Mouse (Mus musculus): Measurements from ENCODE around the gene Prkd1. TPM values are rescaled to one million over a fixed set of nuclear protein-coding genes. Genes with fewer than 3 reads are reported as not detected.

Prkd1 gene
- total RNA-seq, 1 experiment: 3.0 TPM

- Histone ChIP-seq H3K4me3 (ENCODE audit: insufficient read depth in 1 of 2, low read depth in 1 of 2, low read length in 2 of 2, poor library complexity in 1 of 2, severe bottlenecking in 1 of 2) (no peak overlapping the region), H3K36me3 (ENCODE audit: control insufficient read depth, insufficient read depth, low read length, poor library complexity, severe bottlenecking) (no peaks in the 10 kb centered on the region), H3K9ac (ENCODE audit: insufficient read depth, low read depth, low read length, poor library complexity, severe bottlenecking) (no peak overlapping the region), H3K9me3 (ENCODE audit: control insufficient read depth, insufficient read depth, low read depth, low read length) (no peaks in the 10 kb centered on the region), H3K27ac (ENCODE audit: insufficient read depth, low read depth, low read length, poor library complexity, severe bottlenecking) (no peak overlapping the region), H3K4me1 (ENCODE audit: control insufficient read depth in 2 of 2, insufficient read depth in 2 of 2, low read length in 2 of 2, poor library complexity in 1 of 2) (no peaks in the 10 kb centered on the region)
- TF ChIP-seq ZNF384 (IDR thresholded peaks at IDR 0.05; ENCODE audit: low read depth, low read length): no peak
- no peak for TF ChIP-seq HCFC1 (IDR thresholded peaks at IDR 0.05; ENCODE audit: borderline replicate concordance, insufficient read depth, low read length)
- TF ChIP-seq CHD2 (IDR thresholded peaks at IDR 0.05; ENCODE audit: low read depth, low read length): no peak
- no peak for TF ChIP-seq ZC3H11A (IDR thresholded peaks at IDR 0.05; ENCODE audit: borderline replicate concordance, low read depth, low read length)
- TF ChIP-seq MAFK (IDR thresholded peaks at IDR 0.05; ENCODE audit: insufficient read depth, low read depth, low read length): no peak
- in situ Hi-C loops (cut with MboI; ENCODE audit: low sequenced_read_pairs in 2 of 2, unreplicated experiment in 2 of 2): no loop called here
- DNase-seq (ENCODE audit: low read depth, low spot score): no peak
These were observed 111.9 kb downstream of the Prkd1 start for GRCm38 (mm10) chr12:50537006-50537405.

- no peak for DNase-seq (ENCODE audit: low read depth, low spot score)
- no peak overlapping the region for H3K4me3 ChIP-seq (ENCODE audit: insufficient read depth in 1 of 2, low read depth in 1 of 2, low read length in 2 of 2, poor library complexity in 1 of 2, severe bottlenecking in 1 of 2)
- in situ Hi-C loops (cut with MboI; ENCODE audit: low sequenced_read_pairs in 2 of 2, unreplicated experiment in 2 of 2): no loop called here
- no peaks in the 10 kb centered on the region for H3K9me3 ChIP-seq (ENCODE audit: control insufficient read depth, insufficient read depth, low read depth, low read length)
- H3K4me1 ChIP-seq (ENCODE audit: control insufficient read depth in 2 of 2, insufficient read depth in 2 of 2, low read length in 2 of 2, poor library complexity in 1 of 2): no peaks in the 10 kb centered on the region
- no peak for TF ChIP-seq MAFK (IDR thresholded peaks at IDR 0.05; ENCODE audit: insufficient read depth, low read depth, low read length)
- no peak for TF ChIP-seq ZC3H11A (IDR thresholded peaks at IDR 0.05; ENCODE audit: borderline replicate concordance, low read depth, low read length)
- no peak for TF ChIP-seq CHD2 (IDR thresholded peaks at IDR 0.05; ENCODE audit: low read depth, low read length)
- no peak for TF ChIP-seq ZNF384 (IDR thresholded peaks at IDR 0.05; ENCODE audit: low read depth, low read length)
- TF ChIP-seq HCFC1 (IDR thresholded peaks at IDR 0.05; ENCODE audit: borderline replicate concordance, insufficient read depth, low read length): no peak
- no peak overlapping the region for H3K9ac ChIP-seq (ENCODE audit: insufficient read depth, low read depth, low read length, poor library complexity, severe bottlenecking)
- H3K36me3 ChIP-seq (ENCODE audit: control insufficient read depth, insufficient read depth, low read length, poor library complexity, severe bottlenecking): no peaks in the 10 kb centered on the region
- no peak overlapping the region for H3K27ac ChIP-seq (ENCODE audit: insufficient read depth, low read depth, low read length, poor library complexity, severe bottlenecking)
These were observed 120.3 kb downstream of the Prkd1 start for GRCm38 (mm10) chr12:50528633-50529032.

GRCm38 (mm10) chr12:50524061-50524460 is 124.8 kb downstream of the Prkd1 start:
- H3K9me3 ChIP-seq (ENCODE audit: control insufficient read depth, insufficient read depth, low read depth, low read length): no peaks in the 10 kb centered on the region
- TF ChIP-seq HCFC1 (IDR thresholded peaks at IDR 0.05; ENCODE audit: borderline replicate concordance, insufficient read depth, low read length) (no peak), MAFK (IDR thresholded peaks at IDR 0.05; ENCODE audit: insufficient read depth, low read depth, low read length) (no peak), ZNF384 (IDR thresholded peaks at IDR 0.05; ENCODE audit: low read depth, low read length) (no peak), ZC3H11A (IDR thresholded peaks at IDR 0.05; ENCODE audit: borderline replicate concordance, low read depth, low read length) (no peak), CHD2 (IDR thresholded peaks at IDR 0.05; ENCODE audit: low read depth, low read length) (no peak)
- H3K4me1 ChIP-seq (ENCODE audit: control insufficient read depth in 2 of 2, insufficient read depth in 2 of 2, low read length in 2 of 2, poor library complexity in 1 of 2): no peaks in the 10 kb centered on the region
- no peaks in the 10 kb centered on the region for H3K36me3 ChIP-seq (ENCODE audit: control insufficient read depth, insufficient read depth, low read length, poor library complexity, severe bottlenecking)
- no peak for DNase-seq (ENCODE audit: low read depth, low spot score)
- no peak overlapping the region for H3K4me3 ChIP-seq (ENCODE audit: insufficient read depth in 1 of 2, low read depth in 1 of 2, low read length in 2 of 2, poor library complexity in 1 of 2, severe bottlenecking in 1 of 2)
- no peak overlapping the region for H3K9ac ChIP-seq (ENCODE audit: insufficient read depth, low read depth, low read length, poor library complexity, severe bottlenecking)
- in situ Hi-C loops (cut with MboI; ENCODE audit: low sequenced_read_pairs in 2 of 2, unreplicated experiment in 2 of 2): no loop called here
- H3K27ac ChIP-seq (ENCODE audit: insufficient read depth, low read depth, low read length, poor library complexity, severe bottlenecking): no peak overlapping the region

DNA sequence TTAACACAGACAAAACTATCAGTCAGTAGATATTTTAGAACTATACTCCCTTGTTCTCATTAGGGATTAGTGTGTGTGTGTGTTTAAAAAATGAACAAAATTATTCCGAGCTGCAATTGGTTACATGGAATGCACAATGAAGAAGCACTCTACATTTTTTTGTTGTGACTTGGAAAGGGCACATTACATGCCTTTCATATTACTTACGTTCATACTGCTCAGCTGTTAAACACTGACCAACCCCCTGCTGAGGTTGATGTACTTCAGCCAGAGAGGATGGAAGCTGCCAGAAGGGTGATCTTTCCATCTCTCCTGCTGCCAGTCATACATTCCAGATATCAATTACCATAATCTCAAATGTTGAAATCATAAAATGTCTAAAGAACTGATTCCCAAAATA is 134.4 kb downstream of the Prkd1 start:
- H3K4me1 ChIP-seq (ENCODE audit: control insufficient read depth in 2 of 2, insufficient read depth in 2 of 2, low read length in 2 of 2, poor library complexity in 1 of 2): no peaks in the 10 kb centered on the region
- DNase-seq (ENCODE audit: low read depth, low spot score): no peak
- no peak overlapping the region for H3K27ac ChIP-seq (ENCODE audit: insufficient read depth, low read depth, low read length, poor library complexity, severe bottlenecking)
- no peak overlapping the region for H3K4me3 ChIP-seq (ENCODE audit: insufficient read depth in 1 of 2, low read depth in 1 of 2, low read length in 2 of 2, poor library complexity in 1 of 2, severe bottlenecking in 1 of 2)
- H3K9ac ChIP-seq (ENCODE audit: insufficient read depth, low read depth, low read length, poor library complexity, severe bottlenecking): no peak overlapping the region
- H3K9me3 ChIP-seq (ENCODE audit: control insufficient read depth, insufficient read depth, low read depth, low read length): no peaks in the 10 kb centered on the region
- no peaks in the 10 kb centered on the region for H3K36me3 ChIP-seq (ENCODE audit: control insufficient read depth, insufficient read depth, low read length, poor library complexity, severe bottlenecking)
- no peak for TF ChIP-seq MAFK (IDR thresholded peaks at IDR 0.05; ENCODE audit: insufficient read depth, low read depth, low read length)
- TF ChIP-seq HCFC1 (IDR thresholded peaks at IDR 0.05; ENCODE audit: borderline replicate concordance, insufficient read depth, low read length): no peak
- in situ Hi-C loops (cut with MboI; ENCODE audit: low sequenced_read_pairs in 2 of 2, unreplicated experiment in 2 of 2): no loop called here
